Mouse (Mus musculus): ENCODE results near the gene Mab21l1. TPM values are rescaled to one million over a fixed set of nuclear protein-coding genes. Genes with fewer than 3 reads are reported as not detected.
A peak's percentile ranks its signal among the peaks of the same experiment; 100 is the strongest.

The Mab21l1 gene
- total RNA-seq, 2 experiments from 2014 or later, result 1.6 to 2.1 TPM

DNA sequence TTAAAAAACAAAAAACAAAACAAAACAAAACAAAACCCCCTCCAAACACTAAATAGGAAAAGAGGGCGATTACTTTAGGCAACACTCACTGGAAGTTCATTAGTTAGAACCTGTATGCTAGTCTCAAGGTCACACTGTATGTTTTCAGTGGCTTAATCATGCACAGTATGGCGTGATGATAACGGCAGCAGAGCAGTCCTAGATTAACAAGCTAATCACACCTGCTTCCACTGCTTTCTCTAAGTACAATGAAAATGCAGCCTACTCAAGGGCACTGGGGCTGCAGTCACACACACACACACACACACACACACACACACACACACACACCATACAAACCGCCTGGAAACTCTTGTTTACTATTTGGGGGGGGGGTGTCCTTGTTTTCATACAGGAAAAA, 4.8 kb upstream of the Mab21l1 start:
- intact Hi-C loops (cut with DNase I), result no loop called here
- no peak for DNase-seq

DNA sequence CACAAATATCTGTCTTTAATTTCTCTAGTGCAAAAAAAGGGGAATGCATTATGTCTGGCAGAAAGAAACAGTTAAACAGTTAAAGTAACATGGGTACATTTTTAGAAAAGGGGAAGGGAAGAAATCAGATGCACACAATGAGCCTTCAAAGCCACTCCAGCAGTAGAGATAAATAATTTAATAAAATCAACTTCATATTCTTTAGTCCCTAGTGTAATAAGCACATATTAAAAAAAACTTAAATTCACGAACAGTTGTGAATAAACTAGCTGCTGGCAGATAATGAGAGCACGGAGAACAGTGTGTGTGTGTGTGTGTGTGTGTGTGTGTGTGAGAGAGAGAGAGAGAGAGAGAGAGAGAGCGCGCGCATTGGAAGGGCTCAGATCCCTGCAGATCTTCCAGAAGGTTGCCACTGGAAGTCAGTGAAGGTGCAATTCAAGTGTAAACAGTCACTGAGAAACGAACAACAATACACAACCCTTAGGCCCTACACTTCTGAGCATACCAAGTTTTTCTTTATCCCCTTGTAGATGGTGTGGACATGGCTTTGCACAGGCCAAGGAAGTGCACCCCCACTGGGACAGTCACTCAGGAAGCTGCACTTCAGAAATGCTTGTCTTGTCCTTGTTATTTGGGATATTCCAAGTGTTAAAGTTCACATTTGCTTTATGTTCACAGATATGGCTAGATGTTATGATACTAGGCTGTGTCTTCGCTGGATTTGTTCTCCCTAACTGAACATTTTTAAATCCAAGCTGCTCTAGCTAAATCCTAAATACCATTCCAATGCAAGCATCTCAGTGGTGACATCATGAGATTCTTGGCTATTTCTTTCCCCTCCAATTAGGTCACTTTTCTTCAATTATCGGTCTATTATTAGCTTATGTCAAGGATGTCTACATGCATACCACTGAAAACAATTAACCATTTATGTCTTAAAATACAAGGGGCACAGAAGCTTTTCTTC, 3.3 kb upstream of the Mab21l1 start:
- intact Hi-C loops (cut with DNase I), result no loop called here
- no peak for DNase-seq

DNA sequence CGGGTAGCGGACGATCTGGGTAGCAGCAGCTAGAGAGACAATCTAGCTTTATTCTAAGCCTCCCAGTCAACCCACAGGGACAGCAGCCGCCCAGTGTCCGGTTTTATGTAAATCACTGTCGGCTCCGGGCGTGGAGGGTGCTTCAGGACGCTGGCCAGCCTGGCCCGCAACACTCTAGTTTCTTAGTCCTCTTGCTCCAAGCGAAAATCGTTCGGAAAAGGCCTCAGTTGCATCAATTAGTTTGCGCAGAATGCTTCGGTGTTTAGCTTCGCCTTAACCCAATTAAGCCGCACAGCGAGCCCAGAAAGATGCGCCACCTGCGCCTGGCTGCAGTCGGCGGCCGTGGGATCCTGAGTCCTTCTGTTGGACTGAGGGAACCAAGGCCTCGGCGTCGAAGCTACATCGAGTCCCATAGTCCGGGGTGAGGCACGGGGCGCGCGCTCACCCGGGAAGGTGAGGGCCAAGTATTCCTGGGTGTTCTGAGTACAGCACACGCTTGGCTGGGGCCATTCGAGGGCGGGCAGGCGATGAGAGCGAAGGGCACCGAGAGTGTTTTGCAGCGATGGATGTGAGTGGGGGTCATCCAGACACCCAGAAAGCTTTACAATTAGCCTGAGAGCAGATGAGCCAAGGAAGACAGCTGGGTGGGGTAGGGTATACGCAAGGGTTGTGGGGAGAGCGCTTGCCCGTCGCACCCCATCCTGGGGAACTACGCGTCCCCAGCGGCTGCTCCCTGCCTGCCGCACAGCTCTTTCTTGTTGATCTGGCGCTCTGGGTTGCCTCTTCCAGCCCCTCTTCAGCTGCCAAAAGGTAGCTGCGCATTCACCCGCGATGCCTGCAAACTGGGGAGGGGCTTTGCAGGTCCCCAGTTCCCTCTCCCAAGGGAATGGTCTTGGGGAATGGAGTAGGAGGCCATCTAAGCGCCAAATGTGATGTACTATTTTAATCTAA, 1.9 kb upstream of the Mab21l1 start:
- intact Hi-C loops (cut with DNase I), result no loop called here
- peak; percentile 16 to 60 for DNase-seq

DNA sequence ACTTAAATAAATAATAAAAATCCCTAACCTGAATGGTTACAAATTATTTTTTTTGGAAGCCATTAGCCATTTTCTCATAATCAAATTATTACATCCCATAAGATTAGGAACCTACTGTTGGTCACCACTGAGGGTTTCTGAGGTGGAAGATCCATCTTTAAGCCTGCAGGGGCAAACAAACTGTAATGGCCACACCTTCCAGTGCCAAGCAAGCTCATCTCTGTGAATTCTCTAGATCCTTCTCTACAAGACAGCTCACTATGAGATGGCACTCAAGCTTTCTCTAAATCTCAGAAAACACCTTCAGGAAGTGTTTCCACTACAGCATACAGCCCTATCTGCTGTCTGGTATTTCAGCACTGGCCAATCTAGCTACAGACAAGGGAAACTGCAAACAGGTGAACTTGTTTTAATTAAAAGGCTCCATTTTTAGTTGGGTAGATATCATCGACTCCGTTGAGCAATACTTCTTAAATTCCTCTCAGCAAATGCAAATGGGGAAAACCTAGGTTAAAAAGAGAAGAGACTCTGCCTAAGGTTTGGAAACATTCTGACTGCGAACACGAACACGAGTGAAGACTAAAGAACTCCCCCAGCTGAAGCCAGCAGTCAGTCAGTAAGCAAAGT, 768 bp upstream of the Mab21l1 start:
- DNase-seq, result no peak
- intact Hi-C loops (cut with DNase I), result no loop called here

DNA sequence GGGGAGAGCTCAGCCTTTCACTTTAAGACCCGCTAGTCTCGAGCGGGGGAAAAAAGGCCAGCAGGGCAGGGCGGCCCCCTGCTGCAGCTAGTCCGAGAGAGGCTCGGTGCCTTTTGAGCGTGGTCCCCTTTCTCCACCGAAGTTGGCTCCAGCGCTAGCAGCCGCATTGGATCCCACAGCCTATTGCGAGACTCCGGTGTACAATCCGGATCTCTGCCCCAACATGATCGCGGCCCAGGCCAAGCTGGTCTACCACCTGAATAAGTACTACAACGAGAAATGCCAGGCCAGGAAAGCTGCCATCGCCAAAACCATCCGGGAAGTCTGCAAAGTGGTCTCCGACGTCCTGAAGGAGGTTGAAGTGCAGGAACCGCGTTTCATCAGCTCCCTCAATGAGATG, 461 bp downstream of the Mab21l1 start:
- DNase-seq, result peak; percentile 15 to 71
- intact Hi-C loops (cut with DNase I), result no loop called here

DNA sequence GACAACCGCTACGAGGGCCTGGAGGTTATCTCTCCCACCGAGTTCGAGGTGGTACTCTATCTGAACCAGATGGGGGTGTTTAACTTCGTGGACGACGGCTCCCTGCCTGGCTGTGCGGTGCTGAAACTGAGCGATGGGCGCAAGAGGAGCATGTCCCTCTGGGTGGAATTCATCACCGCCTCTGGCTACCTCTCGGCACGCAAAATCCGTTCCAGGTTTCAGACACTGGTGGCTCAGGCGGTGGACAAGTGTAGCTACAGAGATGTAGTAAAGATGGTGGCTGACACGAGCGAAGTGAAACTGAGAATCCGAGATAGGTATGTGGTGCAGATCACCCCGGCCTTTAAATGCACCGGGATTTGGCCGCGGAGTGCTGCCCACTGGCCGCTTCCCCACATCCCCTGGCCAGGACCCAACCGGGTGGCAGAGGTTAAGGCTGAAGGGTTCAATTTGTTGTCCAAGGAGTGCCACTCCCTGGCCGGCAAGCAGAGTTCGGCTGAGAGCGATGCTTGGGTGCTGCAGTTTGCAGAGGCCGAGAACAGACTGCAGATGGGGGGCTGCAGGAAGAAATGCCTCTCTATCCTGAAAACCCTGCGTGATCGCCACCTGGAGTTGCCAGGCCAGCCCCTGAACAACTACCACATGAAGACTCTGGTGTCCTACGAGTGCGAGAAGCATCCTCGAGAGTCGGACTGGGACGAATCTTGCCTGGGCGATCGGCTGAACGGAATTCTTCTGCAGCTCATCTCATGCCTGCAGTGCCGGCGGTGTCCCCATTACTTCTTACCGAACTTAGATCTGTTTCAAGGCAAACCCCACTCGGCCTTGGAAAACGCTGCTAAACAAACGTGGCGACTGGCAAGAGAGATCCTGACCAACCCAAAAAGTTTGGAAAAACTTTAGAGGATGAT, 1.1 kb downstream of the Mab21l1 start:
- peak; percentile 53 to 72 for DNase-seq
- intact Hi-C loops (cut with DNase I), result no loop called here

DNA sequence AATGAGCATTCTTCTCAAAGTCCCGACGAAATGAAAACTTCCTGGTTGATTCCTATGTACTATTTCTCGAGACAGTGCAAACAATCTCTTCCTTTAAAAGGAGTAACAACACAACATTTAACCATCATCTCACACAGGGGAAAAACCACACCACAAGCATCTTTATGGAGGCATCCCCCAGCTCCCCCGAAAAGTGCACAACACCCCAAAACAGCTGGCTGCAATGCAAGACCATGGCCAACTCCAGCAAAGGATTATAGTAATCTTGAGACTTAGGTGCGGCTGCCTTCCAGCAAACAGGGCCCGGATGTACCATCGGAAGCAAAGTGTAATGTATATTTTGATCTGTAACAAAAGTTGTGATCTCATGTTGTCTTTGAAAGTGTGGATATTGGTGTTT, 1.8 kb downstream of the Mab21l1 start:
- DNase-seq, result peak in 1 of 2 experiments; percentile 21
- intact Hi-C loops (cut with DNase I), result no loop called here

DNA sequence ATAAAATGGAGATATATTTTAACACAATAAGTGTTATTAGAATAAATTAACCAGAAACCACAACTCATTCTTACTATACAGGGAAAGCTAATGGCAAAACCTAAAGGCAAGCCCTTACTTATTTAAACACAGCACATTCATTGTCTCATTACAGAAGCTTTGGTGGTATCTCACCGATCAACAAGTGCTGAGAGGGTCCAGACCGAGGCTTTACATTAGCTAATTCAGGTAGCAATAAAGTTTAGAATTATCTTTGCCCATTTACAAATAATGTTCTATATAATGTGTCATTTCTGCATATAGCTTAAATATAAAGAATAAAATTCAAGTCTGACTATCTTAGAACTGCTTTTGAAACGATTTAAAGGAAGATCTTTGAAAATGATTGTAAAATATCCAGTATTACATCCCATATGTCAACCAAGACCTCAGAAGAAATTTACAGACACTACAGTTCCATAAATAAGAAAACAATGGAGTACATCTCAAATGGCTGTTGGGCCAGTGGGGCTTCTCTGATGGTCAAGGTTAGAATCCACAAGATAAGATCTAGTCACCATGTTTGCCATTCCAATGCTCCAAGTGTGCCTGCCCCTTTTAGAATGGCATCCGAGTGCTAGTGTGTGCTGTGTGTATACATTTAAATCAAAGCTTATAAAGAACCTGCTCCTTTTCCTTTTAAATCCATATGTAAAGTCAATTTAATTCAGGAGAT, 3.1 kb downstream of the Mab21l1 start:
- intact Hi-C loops (cut with DNase I), result loop anchor here (5.0 kb wide), 1 partner anchor 263 kb away; no protein-coding TSS in a partner anchor
- no peak for DNase-seq

DNA sequence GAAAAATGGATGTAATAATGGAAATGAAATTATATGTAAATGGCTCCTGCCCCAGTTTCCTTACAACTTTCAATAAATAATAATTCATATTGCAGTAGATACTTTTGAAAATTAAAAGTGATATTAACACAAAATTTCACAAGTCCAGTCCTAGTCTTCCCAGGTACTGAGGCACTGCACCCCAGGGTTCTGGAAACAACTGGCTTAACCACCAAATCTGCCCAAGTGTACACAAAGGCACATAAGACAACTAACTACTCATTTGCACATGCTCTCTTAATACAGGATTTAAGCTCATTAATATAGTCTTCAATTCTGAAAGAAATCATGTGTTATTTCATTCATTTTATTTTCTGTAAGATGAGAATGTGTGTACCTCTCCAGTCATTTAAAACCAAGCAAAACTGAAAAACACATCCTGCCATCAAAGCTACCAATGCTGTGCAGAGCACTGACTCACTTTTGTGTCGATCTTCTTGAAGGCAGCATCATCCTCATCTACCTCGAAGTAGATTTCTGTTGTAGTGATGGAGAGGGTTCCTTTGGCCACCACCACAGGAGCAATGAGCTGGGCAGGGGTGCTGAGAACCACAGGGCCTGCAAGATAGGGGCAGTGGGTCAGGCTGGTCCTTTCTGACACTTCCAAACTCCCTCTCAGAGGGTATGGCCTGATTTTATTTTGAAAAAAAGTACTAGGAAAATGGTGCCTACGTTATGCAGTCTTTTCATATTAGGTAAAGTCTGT, 3.8 kb downstream of the Mab21l1 start:
- intact Hi-C loops (cut with DNase I), result loop anchor here (5.0 kb wide), 1 partner anchor 264 kb away; no protein-coding TSS in a partner anchor
- DNase-seq, result peak in 1 of 2 experiments; percentile 20

DNA sequence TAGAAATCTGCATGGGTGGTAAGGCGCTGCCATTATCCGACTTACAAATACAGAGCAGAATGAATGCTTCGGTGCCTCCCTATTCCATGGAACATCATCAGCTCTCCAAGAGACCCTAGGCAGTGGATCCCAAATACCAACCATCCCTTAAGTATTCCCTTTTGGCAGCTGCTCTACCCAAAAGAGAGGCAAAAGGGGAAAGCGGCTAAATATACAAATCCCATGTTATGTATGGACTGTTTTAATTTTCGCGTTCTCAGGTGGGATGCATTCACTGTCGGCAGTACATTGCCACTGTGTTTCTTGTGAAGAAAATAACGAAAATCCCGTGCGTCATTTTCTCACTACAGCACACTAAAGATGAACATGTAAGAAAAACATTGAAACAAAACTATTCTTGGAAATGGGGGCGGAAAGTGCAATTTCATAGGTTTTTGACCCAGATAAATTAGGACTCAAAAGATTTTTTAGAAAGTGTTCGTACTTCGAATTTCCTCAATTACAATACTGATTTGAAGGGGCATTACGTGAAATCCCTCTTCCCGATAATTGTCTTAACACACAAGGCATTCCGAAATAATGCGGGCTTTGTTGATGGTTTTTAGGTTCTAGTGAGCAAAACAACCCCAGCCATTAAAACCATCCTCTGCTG, 4.7 kb downstream of the Mab21l1 start:
- no peak for DNase-seq
- intact Hi-C loops (cut with DNase I), result loop anchor here (5.0 kb wide), 1 partner anchor 265 kb away; no protein-coding TSS in a partner anchor

DNA sequence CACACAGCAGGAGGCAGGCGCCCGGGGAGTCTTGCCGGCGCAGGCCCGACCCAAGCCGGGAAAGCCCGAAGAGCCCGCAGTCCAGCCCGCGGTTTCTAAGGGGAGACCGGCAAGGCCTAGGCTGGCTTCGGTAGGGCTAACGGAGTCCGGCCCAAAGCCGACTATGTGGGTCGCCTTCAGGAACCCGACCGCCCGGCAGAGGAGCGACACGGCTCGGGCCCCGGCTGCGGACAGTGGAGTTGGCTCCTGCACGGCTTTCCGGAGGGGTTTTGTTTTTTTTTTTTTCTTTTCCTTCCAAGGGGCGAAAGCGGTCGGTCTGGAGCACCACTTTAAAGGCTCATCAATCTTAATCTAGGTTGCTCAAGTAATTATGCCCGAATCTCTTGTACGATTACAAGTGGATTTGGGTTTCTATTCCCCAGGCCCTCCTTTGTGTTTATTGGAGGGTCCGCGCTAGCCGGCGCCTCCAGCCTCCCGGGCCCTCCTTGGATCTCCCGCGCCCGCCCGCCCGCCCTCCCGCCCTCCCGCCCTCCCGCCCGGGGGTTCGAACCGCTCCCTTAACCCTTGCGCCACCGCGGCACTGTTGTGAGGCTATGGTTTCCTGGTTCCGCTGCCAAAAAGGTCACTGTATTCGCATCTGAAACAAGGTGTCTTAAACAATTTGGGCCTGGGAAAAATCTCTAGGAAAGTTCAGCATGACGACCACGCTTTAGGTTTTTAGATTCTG, 5.3 kb downstream of the Mab21l1 start:
- DNase-seq, result peak; percentile 33 to 64
- intact Hi-C loops (cut with DNase I), result loop anchor here (5.0 kb wide), 1 partner anchor 265 kb away; no protein-coding TSS in a partner anchor

DNA sequence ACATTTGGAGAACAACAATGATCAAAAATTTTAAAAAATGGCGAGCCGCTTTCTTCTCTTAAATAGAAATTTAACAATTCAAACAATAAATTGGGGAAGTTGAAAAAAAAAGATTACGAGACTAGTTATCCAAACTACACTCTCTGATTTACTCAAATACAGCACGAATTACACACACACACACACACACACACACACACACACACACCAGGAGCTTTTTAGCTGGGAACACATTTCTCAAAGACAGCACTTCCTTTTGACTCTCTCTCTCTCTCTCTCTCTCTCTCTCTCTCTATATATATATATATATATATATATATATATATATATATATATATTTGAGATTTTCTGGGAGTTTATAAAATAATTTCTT, 5.9 kb downstream of the Mab21l1 start:
- DNase-seq, result no peak
- intact Hi-C loops (cut with DNase I), result loop anchor here (5.0 kb wide), 1 partner anchor 266 kb away; no protein-coding TSS in a partner anchor

DNA sequence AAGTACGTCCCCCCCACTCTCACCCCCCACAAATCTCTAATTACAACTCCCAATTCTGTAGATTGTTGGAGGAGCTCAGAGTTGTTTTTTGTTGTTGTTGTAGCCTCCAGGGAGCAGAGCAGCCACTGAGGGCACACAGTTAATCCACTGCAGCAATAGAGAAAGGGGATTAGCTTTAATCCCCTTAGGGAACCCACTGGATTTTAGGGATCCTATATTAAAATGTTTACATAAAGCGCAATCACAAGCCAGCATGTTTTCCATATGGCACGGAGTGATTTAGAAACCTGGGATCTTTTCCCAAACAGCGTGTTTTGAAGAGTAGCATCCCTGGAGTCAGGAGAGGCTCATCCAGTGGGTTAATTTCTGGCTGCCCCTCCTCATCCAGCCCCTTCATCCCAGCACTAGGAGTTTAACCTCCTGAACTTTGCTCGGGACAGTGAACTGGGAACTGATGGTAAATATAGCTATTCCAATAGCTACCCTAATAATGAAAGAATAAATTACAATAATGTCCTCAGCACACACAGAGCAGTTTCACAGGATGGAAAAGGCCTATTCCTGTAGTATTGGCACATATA, 6.4 kb downstream of the Mab21l1 start:
- intact Hi-C loops (cut with DNase I), result loop anchor here (5.0 kb wide), 1 partner anchor 266 kb away; no protein-coding TSS in a partner anchor
- no peak for DNase-seq

DNA sequence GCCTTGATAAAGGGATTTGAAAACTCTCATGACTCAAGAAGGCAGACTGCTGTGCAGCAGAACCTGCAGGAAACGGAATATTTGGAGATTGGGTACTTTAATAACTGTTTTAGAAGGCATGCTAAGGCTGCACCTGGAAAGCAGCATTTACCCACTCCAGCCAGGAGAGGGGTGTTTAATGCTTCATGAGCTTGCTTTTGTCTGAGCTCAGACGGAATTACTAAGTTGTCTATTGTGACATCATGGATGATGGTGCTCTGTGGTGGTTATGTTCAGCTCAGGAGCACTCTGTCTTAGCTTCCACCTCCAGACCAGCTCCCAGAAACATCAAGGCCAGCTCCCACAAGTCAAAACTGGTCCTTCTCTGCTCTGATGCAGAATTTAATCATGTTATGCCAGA, 7.5 kb downstream of the Mab21l1 start:
- intact Hi-C loops (cut with DNase I), result loop anchor here (5.0 kb wide), 1 partner anchor 268 kb away; no protein-coding TSS in a partner anchor
- DNase-seq, result no peak

DNA sequence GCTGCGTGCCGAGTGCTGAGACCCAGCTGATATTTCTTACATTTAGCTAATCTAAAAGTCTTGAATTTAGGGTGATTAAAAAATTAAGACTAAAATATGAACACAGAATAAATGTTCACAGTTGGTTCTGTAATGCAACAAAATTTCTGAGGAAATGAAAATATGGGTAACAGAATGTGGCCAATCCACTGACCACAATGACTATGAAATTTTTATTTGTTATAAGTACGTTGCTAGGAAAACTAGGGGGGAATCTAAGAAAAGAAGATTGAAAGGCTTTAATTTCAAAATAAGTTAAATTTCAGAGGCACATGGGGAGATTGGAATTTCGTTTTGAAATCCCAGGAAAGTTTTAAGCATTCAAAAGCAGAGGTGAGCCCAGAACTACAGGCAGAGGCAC, 8.3 kb downstream of the Mab21l1 start:
- intact Hi-C loops (cut with DNase I), result no loop called here
- DNase-seq, result no peak

DNA sequence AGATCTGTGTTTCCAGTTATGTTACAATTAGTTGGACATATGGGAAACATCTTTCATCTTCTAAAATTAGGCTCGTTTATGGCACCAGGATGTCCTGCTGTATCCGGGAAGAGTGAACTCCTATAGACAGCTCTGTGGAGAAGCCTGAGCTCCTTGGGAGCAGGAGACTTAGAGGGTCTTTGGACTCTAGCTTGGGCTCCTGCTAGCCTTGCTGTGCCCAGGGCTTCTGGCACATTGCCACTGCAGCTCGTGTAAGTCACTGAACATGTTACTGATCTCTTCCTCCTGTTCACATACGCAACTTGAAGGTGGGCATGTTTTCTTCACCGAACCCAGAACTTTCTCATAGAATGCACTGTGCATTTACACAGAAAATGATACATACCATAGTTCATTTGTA, 9.9 kb downstream of the Mab21l1 start:
- no peak for DNase-seq
- intact Hi-C loops (cut with DNase I), result no loop called here
